Mouse (Mus musculus) hindbrain, embryonic 10.5 days (tissue): ENCODE data around the gene Gm4737. TPM values are rescaled to one million over a fixed set of nuclear protein-coding genes. Genes with fewer than 3 reads are reported as not detected.

ENCODE experiments used
- DNase-seq: peaks from one replicate; pipeline ENCODE4 v3.0.0-alpha.2; 2017; ENCODE audit warnings: low spot score
- H3K27ac ChIP-seq: fragments of 300-500 bp; sonication (generic); 2 replicates; pipeline ENCODE4 v1.5.1; 2016; ENCODE audit warnings: mild to moderate bottlenecking, moderate library complexity
- H3K27me3 ChIP-seq: fragments of 300-500 bp; sonication (generic); 2 replicates; pipeline ENCODE4 v1.6.1; 2016; ENCODE audit warnings: mild to moderate bottlenecking; ENCODE audit not compliant: poor library complexity, insufficient read depth, severe bottlenecking
- H3K36me3 ChIP-seq: fragments of 300-500 bp; sonication (generic); 2 replicates; pipeline ENCODE4 v1.6.1; 2016; ENCODE audit warnings: mild to moderate bottlenecking, moderate library complexity
- H3K4me1 ChIP-seq: fragments of 300-500 bp; sonication (generic); replicated peaks from 2 replicates; pipeline ENCODE4 v1.6.1; 2016; ENCODE audit warnings: mild to moderate bottlenecking
- H3K4me3 ChIP-seq: fragments of 300-500 bp; sonication (generic); 2 replicates; pipeline ENCODE4 v1.5.1; 2016; ENCODE audit warnings: mild to moderate bottlenecking, moderate library complexity
- H3K9me3 ChIP-seq: fragments of 300-500 bp; sonication (generic); 2 replicates; pipeline ENCODE4 v1.6.1; 2016; ENCODE audit warnings: mild to moderate bottlenecking, moderate library complexity
- WGBS: fragments of 180-500 bp; shearing (Covaris S2); methylation state at CpG from one replicate; pipeline ENCODE4 v1.1.7; 2016; 5-methylcytosine and 5-hydroxymethylcytosine counted together
- polyA plus RNA-seq: library from polyadenylated mRNA; unstranded; fragments of >200 nt; fragmentation: Nextera tagmentation; extraction: Ambion mirVana; gene quantifications from 2 replicates; pipeline ENCODE4 v1.2.1, GENCODE M21; 2016

The Gm4737 gene
- polyA plus RNA-seq, 1 experiment from 2014 or later, result 2.7 TPM

GRCm38 (mm10) chr16:46120020-46120419, 34.9 kb downstream of the Gm4737 start, which contains the start of gene Cd96:
Cd96 (minus strand) TSS chr16:46120251.
- Histone ChIP-seq H3K27me3 (no peaks in the 10 kb centered on the region), H3K36me3 (no peaks in the 10 kb centered on the region), H3K4me1 (0 out of 2 replicates have a peak, but pooled peaks cover 3% of the 10 kb centered on the region), H3K9me3 (no peaks in the 10 kb centered on the region), H3K27ac (no peak within 1 kb of the TSS), H3K4me3 (no peak within 1 kb of the TSS)
- WGBS, result 82% methylated on average over 10 of the region's 10 CpGs
- no peak for DNase-seq

- Histone ChIP-seq H3K4me3 (no peak overlapping the region), H3K4me1 (0 out of 2 replicates have a peak, but pooled peaks cover 3% of the 10 kb centered on the region), H3K9me3 (no peaks in the 10 kb centered on the region), H3K27ac (no peak overlapping the region), H3K27me3 (no peaks in the 10 kb centered on the region), H3K36me3 (no peaks in the 10 kb centered on the region)
- WGBS, result 91% methylated on average over 3 of the region's 3 CpGs
- no peak for DNase-seq
Measured at GRCm38 (mm10) chr16:46117645-46118044, 37.2 kb downstream of the Gm4737 start.

DNA sequence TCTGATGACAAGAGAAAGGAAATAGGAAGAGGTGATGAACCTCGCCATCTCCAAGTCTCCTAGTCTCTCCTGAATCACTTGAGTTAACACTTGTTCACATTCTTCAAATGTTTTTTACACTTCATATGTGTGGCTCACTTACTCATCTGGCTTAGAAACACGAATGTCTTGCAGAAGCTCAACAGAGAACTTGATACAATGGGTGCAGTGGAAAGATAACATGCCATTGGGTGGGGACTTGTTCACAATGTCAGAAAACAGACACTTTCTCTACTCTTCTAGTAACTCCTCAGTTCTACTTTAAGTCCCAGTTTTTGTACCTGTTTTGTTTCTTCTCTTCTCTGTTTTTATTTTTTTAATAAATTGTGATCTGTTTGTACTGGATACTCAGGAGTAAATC, 40.1 kb downstream of the Gm4737 start:
- no peak for DNase-seq
- Histone ChIP-seq H3K27ac (no peak overlapping the region), H3K4me1 (no peaks in the 10 kb centered on the region), H3K36me3 (no peaks in the 10 kb centered on the region), H3K4me3 (no peak overlapping the region), H3K9me3 (no peaks in the 10 kb centered on the region), H3K27me3 (no peaks in the 10 kb centered on the region)
- WGBS, result 76% methylated on average over 2 of the region's 2 CpGs

DNA sequence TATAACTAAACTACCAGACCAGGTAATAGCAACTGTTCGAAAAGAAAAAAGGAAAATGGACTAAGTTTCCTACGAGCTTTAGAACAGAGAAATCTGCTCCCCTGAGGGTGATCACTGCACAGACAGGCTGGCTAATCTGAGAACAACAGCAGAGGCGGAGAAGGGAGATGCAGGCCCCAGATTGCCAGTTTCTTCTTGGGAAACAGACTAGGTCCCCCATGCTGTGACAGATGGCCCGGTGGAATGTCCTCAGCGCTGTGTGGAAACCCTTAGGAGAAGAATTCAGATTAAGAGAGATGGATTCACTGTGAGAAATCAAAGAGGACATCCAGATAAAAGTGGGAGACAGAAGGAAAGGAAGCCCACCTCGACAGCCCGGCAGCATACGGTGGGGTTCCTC, 45.3 kb downstream of the Gm4737 start:
- 52% methylated on average over 8 of the region's 8 CpGs for WGBS
- Histone ChIP-seq H3K4me3 (no peak overlapping the region), H3K9me3 (no peaks in the 10 kb centered on the region), H3K4me1 (no peaks in the 10 kb centered on the region), H3K36me3 (no peaks in the 10 kb centered on the region), H3K27ac (no peak overlapping the region), H3K27me3 (no peaks in the 10 kb centered on the region)
- DNase-seq, result no peak

DNA sequence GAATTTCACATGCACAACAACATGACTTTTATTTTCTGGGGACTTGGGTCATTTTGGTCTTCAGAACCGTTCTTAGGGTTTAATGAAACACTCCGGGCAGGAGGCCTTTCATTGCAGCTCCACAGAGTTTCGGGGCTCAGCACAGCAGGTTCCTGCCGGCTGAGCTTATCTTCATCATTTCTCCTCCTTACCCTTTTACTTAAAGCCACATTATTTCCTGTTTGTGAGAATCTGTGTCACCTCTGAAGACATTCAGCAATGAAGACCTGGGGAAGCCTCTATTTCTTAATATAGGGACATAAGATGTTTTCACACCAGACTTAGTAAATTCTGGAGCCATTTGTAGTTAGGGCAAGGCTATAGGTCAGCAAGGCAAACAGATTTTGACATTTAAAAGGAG, 47.4 kb downstream of the Gm4737 start:
- DNase-seq, result no peak
- no peaks in the 10 kb centered on the region for H3K36me3 ChIP-seq
- H3K27ac ChIP-seq, result no peak overlapping the region
- no peaks in the 10 kb centered on the region for H3K4me1 ChIP-seq
- H3K27me3 ChIP-seq, result no peaks in the 10 kb centered on the region
- H3K9me3 ChIP-seq, result no peaks in the 10 kb centered on the region
- H3K4me3 ChIP-seq, result no peak overlapping the region
- WGBS, result 84% methylated on average over 4 of the region's 4 CpGs

GRCm38 (mm10) chr16:46104491-46104890, 50.4 kb downstream of the Gm4737 start:
- no peaks in the 10 kb centered on the region for H3K9me3 ChIP-seq
- no peaks in the 10 kb centered on the region for H3K36me3 ChIP-seq
- H3K27me3 ChIP-seq, result no peaks in the 10 kb centered on the region
- no peak overlapping the region for H3K4me3 ChIP-seq
- DNase-seq, result no peak
- peaks cover 3% of the 10 kb centered on the region; the same call in 1 of the 2 replicates for H3K4me1 ChIP-seq
- H3K27ac ChIP-seq, result no peak overlapping the region
- 84% methylated on average over 9 of the region's 9 CpGs for WGBS

Other genes starting within 250 kb of the Gm4737 start
- gene Phldb2, start 201.5 kb downstream of the Gm4737 start, polyA plus RNA-seq, result 25.7 and 33.2 TPM in 2 replicates
- gene Plcxd2, start 144.9 kb downstream of the Gm4737 start, polyA plus RNA-seq, result 3.0 and 3.3 TPM in 2 replicates
- gene Cd96, start 34.8 kb downstream of the Gm4737 start, polyA plus RNA-seq, result 0.10 TPM in 1 of 2 replicates, not detected in the other